Mouse (Mus musculus): ENCODE data around the gene Gmds. TPM values are rescaled to one million over a fixed set of nuclear protein-coding genes. Genes with fewer than 3 reads are reported as not detected.

Gmds gene
- polyA plus RNA-seq, 1 experiment from 2014 or later = 29.2 TPM

DNA sequence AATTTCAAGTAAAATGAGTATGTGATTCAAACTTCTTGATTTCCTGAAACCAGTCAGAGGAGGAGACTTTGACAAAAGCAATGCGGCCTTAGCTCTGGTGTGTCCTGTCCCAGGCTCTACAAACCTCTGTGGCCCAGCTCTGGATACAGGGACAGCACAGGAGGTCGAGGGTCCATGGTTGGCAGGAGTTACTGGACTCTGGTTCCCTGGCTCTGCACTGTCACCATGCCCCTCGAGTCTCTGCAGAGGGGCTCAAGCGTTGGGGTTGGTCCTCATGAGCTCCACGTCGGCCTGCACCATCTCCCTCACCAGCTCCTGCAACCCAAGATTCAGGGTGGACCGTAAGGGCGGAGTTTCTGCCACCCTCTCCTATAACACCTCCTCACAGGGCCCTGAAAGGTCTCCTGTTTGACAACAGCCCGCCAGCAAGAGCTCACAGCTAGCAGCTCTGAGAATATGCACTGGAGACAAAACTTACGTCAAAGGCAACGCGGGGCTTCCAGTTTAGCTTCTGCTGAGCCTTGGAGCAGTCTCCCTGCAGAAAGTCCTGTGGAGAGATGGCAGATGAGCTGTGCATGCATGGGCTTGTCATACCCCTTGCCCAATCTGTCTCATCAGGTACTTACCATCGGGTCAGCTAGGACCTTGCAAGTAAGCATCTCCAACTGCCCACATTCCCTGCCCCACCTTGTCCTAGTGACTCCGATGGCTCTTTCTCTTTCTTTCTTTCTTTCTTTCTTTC is 518.7 kb downstream of the Gmds start:
- 46% methylated on average over 14 of the region's 14 CpGs for WGBS
- ATAC-seq (ENCODE audit: insufficient read depth) (no peak), DNase-seq (no peak)
- Histone ChIP-seq H3K9me3 (ENCODE audit: low read depth, low read length) (no peaks in the 10 kb centered on the region), H3K36me3 (ENCODE audit: insufficient read depth) (no peaks in the 10 kb centered on the region), H3K27me3 (ENCODE audit: insufficient read depth, low read length) (peaks cover 40% of the 10 kb centered on the region), H3K4me3 (ENCODE audit: low read depth, low read length) (no peak overlapping the region), H3K4me2 (no peak overlapping the region), H3K4me1 (ENCODE audit: insufficient read depth) (peaks cover 6% of the 10 kb centered on the region; the same call in 1 of the 2 replicates), H3K9ac (no peak overlapping the region), H3K27ac (ENCODE audit: low read depth) (no peak overlapping the region)
- TF ChIP-seq CTCF (IDR thresholded peaks at IDR 0.05; ENCODE audit: low read depth) = no peak

GRCm38 (mm10) chr13:31818337-31818736 is 520.2 kb downstream of the Gmds start:
- DNase-seq = no peak

DNA sequence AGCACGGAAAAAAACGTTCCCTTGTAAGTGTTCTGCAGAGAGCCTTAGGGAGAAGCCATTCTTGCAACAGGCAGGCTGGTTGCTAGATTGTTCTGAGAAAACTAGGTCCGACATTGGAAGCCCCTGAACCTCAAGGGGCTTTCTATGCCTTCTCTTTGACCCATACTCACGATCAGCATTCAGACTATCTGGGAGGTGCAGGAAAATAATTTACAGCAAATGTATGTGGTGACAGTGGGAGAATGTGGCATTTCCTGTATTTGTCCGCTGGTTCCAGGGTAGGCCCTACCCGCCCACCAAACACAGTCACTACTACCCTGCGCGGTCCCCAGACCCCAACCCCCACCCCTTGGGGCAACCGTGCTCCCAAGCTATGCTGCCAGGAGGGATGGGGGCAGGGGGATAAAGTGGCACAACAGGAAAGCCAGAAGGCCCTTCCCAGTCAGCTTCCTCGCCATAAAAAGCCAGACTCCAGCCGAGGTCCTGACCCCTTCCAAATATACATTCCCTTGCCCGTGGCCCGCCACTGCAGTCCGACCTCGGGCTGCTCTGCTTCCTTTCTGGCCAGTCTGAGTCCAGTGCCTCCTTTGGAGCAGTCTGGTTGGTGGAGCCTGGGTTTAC is 523.0 kb downstream of the Gmds start:
- 38% methylated on average over 15 of the region's 15 CpGs for WGBS
- no peak overlapping the region for H3K9ac ChIP-seq
- H3K4me3 ChIP-seq (ENCODE audit: low read depth, low read length) = no peak overlapping the region
- no peaks in the 10 kb centered on the region for H3K4me1 ChIP-seq (ENCODE audit: insufficient read depth)
- H3K27ac ChIP-seq (ENCODE audit: low read depth) = no peak overlapping the region
- no peak for TF ChIP-seq CTCF (IDR thresholded peaks at IDR 0.05; ENCODE audit: low read depth)
- no peak overlapping the region for H3K4me2 ChIP-seq
- no peaks in the 10 kb centered on the region for H3K9me3 ChIP-seq (ENCODE audit: low read depth, low read length)
- H3K27me3 ChIP-seq (ENCODE audit: insufficient read depth, low read length) = peaks cover 68% of the 10 kb centered on the region
- H3K36me3 ChIP-seq (ENCODE audit: insufficient read depth) = no peaks in the 10 kb centered on the region
- ATAC-seq (ENCODE audit: insufficient read depth) (0 out of 2 replicates have a peak, but pooled peaks have one; percentile 22), DNase-seq (peak; percentile 29)

More at GRCm38 (mm10) chr13:31818337-31818736, 520.2 kb downstream of the Gmds start:
- no peaks in the 10 kb centered on the region for H3K36me3 ChIP-seq (ENCODE audit: insufficient read depth)
- TF ChIP-seq CTCF (IDR thresholded peaks at IDR 0.05; ENCODE audit: low read depth) = no peak
- H3K9me3 ChIP-seq (ENCODE audit: low read depth, low read length) = no peaks in the 10 kb centered on the region
- peaks cover 6% of the 10 kb centered on the region; the same call in 1 of the 2 replicates for H3K4me1 ChIP-seq (ENCODE audit: insufficient read depth)
- no peak overlapping the region for H3K9ac ChIP-seq
- H3K4me3 ChIP-seq (ENCODE audit: low read depth, low read length) = no peak overlapping the region
- WGBS = 42% methylated on average over 7 of the region's 7 CpGs
- H3K27me3 ChIP-seq (ENCODE audit: insufficient read depth, low read length) = peaks cover 50% of the 10 kb centered on the region
- no peak overlapping the region for H3K27ac ChIP-seq (ENCODE audit: low read depth)
- no peak overlapping the region for H3K4me2 ChIP-seq
- ATAC-seq (ENCODE audit: insufficient read depth) = no peak

- H3K27ac ChIP-seq (ENCODE audit: low read depth) = no peak overlapping the region
- ATAC-seq (ENCODE audit: insufficient read depth) (no peak), DNase-seq (no peak)
- H3K36me3 ChIP-seq (ENCODE audit: insufficient read depth) = no peaks in the 10 kb centered on the region
- WGBS = 84% methylated on average over 2 of the region's 2 CpGs
- no peaks in the 10 kb centered on the region for H3K4me1 ChIP-seq (ENCODE audit: insufficient read depth)
- no peak for TF ChIP-seq CTCF (IDR thresholded peaks at IDR 0.05; ENCODE audit: low read depth)
- no peaks in the 10 kb centered on the region for H3K9me3 ChIP-seq (ENCODE audit: low read depth, low read length)
- no peak overlapping the region for H3K4me2 ChIP-seq
- H3K4me3 ChIP-seq (ENCODE audit: low read depth, low read length) = no peak overlapping the region
- H3K27me3 ChIP-seq (ENCODE audit: insufficient read depth, low read length) = peaks cover 73% of the 10 kb centered on the region
- no peak overlapping the region for H3K9ac ChIP-seq
Measured at GRCm38 (mm10) chr13:31812701-31813100, 525.8 kb downstream of the Gmds start.

DNA sequence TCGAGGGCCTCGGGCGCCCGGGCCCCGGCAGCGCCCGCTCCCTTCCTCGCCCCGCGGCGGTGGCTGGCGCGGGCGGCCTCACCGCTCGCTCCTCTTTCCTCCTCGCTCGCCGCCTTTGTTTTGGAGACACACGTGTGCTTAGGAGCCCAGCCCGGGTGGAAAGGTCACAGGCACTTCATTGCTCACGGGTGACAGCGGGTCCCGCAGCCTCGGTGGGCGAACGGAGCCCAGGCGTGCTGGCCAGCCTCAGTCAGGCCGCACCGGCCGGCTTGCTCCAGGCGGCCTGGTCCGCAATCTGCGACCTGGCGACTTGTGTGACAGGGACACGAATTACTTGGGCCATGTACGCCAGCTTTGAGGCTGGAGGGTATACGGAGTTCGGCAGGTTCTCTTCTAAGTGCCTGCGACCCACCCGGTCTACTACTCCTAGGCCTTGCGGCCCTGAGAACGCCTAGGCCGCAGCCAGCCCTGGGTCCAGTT is 527.0 kb downstream of the Gmds start:
- Histone ChIP-seq H3K9me3 (ENCODE audit: low read depth, low read length) (no peaks in the 10 kb centered on the region), H3K4me3 (ENCODE audit: low read depth, low read length) (peak overlapping the region; percentile 44), H3K27me3 (ENCODE audit: insufficient read depth, low read length) (peaks cover 82% of the 10 kb centered on the region), H3K36me3 (ENCODE audit: insufficient read depth) (no peaks in the 10 kb centered on the region), H3K9ac (peak overlapping the region; percentile 53), H3K4me2 (peak overlapping the region; percentile 61), H3K4me1 (ENCODE audit: insufficient read depth) (no peaks in the 10 kb centered on the region), H3K27ac (ENCODE audit: low read depth) (no peak overlapping the region; the same call in 1 of the 2 replicates)
- no peak for DNase-seq
- TF ChIP-seq CTCF (IDR thresholded peaks at IDR 0.05; ENCODE audit: low read depth) = no peak
- 15% methylated on average over 43 of the region's 44 CpGs for WGBS
- ATAC-seq (ENCODE audit: insufficient read depth) = no peak

DNA sequence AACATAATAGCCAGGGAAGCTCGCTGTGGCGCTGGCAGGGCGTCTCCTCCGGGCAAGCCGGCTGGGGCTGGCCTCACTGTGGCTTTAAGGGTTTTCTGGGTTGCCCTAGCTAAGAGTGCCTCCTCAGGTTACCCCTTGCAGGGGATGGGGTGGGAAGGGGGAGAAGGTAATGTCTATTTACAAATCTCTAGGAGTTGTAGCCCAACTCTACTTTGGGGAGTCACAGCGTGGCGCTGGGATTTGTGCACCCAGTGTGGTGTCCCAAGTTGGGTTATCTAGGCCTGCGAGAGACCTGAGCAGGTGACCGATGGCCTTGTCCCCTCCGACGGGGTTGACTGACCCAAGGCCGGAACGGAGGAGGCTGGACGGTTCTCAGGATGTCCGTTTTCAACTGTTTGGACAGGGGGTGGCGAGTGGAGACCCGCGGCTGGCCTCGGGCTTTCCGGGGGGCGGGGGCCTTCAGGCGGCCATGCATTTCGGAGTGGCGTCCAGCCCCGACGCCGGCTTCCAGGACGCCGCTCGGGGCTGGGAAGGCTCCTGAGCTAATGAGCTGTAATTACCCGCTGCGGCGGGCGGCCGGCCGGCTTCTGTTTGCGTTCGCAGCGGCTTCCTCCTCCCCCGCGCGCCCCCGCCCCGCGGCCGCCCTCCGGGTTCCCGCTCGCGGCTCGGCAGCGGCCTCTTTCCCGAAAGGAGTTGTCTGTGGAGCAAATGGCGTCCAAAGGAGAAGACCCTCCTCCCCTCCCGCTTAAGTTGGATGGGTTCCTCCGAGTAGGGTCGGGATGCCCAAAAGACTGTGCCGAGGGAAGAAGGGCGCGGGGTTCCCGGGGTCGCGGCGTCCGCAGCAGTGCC is 527.6 kb downstream of the Gmds start:
- H3K27ac ChIP-seq (ENCODE audit: low read depth) = no peak overlapping the region; the same call in 1 of the 2 replicates
- peaks cover 88% of the 10 kb centered on the region for H3K27me3 ChIP-seq (ENCODE audit: insufficient read depth, low read length)

More for the DNA sequence above, 527.6 kb downstream of the Gmds start:
- Histone ChIP-seq H3K36me3 (ENCODE audit: insufficient read depth) (no peaks in the 10 kb centered on the region), H3K4me2 (peak overlapping the region; percentile 61), H3K4me1 (ENCODE audit: insufficient read depth) (no peaks in the 10 kb centered on the region), H3K9ac (peak overlapping the region; percentile 53), H3K9me3 (ENCODE audit: low read depth, low read length) (no peaks in the 10 kb centered on the region), H3K4me3 (ENCODE audit: low read depth, low read length) (peak overlapping the region; percentile 44)
- ATAC-seq (ENCODE audit: insufficient read depth) (no peak), DNase-seq (peak; percentile 36)
- WGBS = 2% methylated on average over 64 of the region's 65 CpGs
- TF ChIP-seq CTCF (IDR thresholded peaks at IDR 0.05; ENCODE audit: low read depth) = no peak
